Mouse (Mus musculus) megakaryocyte, embryonic 14.5 days (primary cell): ENCODE results near the gene Toe1. TPM values are rescaled to one million over a fixed set of nuclear protein-coding genes. Genes with fewer than 3 reads are reported as not detected.
A peak's percentile ranks its signal among the peaks of the same experiment; 100 is the strongest.

Experiments used
- H3K27me3 ChIP-seq: replicated peaks from 2 replicates; pipeline ENCODE3; 2012; ENCODE audit warnings: inconsistent platforms
- H3K36me3 ChIP-seq: replicated peaks from 2 replicates; pipeline ENCODE3; 2012; ENCODE audit warnings: low read length, inconsistent platforms, mixed read lengths
- H3K4me1 ChIP-seq: 2 replicates; pipeline ENCODE4 v1.6.1; 2012; ENCODE audit warnings: inconsistent platforms
- H3K4me3 ChIP-seq: replicated peaks from 2 replicates; pipeline ENCODE3; 2012; ENCODE audit warnings: moderate library complexity, mild to moderate bottlenecking, inconsistent platforms
- H3K9me3 ChIP-seq: 2 replicates; pipeline ENCODE4 v1.6.1; 2012; ENCODE audit warnings: inconsistent platforms
- FLI1 ChIP-seq: IDR thresholded peaks from 2 replicates; pipeline ENCODE4 v1.6.1; 2012; ENCODE audit warnings: low read length, inconsistent platforms, mixed read lengths
- GATA1 ChIP-seq: IDR thresholded peaks from 3 replicates; pipeline ENCODE4 v1.6.1; 2012; ENCODE audit warnings: mixed read lengths, low read length, inconsistent platforms, borderline replicate concordance
- polyA plus RNA-seq: library from polyadenylated mRNA; stranded (reverse); fragments of >175 nt; gene quantifications from 2 replicates; pipeline ENCODE4 v1.2.3, GENCODE M21; 2012; ENCODE audit warnings: low replicate concordance; ENCODE audit not compliant: insufficient read depth

The Toe1 gene
- polyA plus RNA-seq, 1 experiment, result 1.3 TPM

- Histone ChIP-seq H3K36me3 (no peaks in the 10 kb centered on the region), H3K4me3 (no peak overlapping the region), H3K27me3 (peaks cover 10% of the 10 kb centered on the region), H3K9me3 (no peaks in the 10 kb centered on the region), H3K4me1 (peaks cover 37% of the 10 kb centered on the region)
- TF ChIP-seq GATA1, result no peak
These were observed 20.4 kb upstream of the Toe1 start for GRCm38 (mm10) chr4:116827819-116828218.

DNA sequence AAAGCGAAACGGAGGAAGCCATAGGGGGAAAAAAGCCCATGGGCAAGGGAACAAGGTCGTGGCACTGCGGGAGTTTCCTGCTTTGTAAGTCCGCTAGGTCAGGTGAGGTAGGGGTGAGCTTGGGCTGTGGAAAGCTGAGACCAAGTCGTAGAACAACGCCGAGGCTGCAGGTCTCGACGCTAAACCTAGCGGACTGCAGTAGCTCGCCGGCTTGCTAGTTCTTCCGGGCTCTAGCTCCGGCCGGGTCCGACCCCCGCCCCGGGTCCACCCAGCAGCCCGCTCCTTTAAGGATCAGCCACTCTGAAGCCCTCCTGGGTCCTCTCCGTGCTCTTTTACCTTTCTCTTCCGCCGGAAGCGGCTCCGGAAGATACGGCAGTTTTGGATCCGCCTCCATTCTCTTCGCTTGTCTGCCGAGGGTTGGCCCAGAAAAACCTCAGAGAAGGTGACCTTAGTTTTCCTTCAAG, 17.1 kb upstream of the Toe1 start:
- Histone ChIP-seq H3K27me3 (peaks cover 14% of the 10 kb centered on the region), H3K36me3 (no peaks in the 10 kb centered on the region), H3K9me3 (no peaks in the 10 kb centered on the region), H3K4me1 (peaks cover 56% of the 10 kb centered on the region), H3K4me3 (peak overlapping the region; percentile 94)
- no peak for TF ChIP-seq FLI1
- TF ChIP-seq GATA1, result no peak

DNA sequence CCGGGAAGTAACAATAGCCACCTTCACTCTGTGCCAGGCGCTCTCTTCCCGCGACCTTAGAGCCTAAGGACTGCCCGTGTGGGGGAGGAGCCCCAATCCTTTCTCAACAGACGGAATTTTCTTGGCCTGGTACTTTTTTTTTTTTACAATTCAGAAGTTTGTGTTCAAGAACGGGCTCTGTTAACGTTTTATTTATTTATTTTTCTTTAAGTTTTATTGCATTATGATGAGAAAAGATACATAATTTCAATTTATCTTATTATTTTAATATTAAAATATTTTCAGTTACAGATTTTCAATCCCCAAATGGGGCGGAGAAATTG, 14.2 kb upstream of the Toe1 start, which contains the start of gene Hpdl:
Gene Hpdl, minus strand, starts transcription at position 14 of the 323 bp plus-strand sequence.
- TF ChIP-seq FLI1, result no peak
- no peak for TF ChIP-seq GATA1
- Histone ChIP-seq H3K4me3 (peak within 1 kb of the TSS; percentile 93), H3K9me3 (no peaks in the 10 kb centered on the region), H3K36me3 (peaks cover 5% of the 10 kb centered on the region), H3K4me1 (peaks cover 55% of the 10 kb centered on the region), H3K27me3 (peaks cover 35% of the 10 kb centered on the region)

DNA sequence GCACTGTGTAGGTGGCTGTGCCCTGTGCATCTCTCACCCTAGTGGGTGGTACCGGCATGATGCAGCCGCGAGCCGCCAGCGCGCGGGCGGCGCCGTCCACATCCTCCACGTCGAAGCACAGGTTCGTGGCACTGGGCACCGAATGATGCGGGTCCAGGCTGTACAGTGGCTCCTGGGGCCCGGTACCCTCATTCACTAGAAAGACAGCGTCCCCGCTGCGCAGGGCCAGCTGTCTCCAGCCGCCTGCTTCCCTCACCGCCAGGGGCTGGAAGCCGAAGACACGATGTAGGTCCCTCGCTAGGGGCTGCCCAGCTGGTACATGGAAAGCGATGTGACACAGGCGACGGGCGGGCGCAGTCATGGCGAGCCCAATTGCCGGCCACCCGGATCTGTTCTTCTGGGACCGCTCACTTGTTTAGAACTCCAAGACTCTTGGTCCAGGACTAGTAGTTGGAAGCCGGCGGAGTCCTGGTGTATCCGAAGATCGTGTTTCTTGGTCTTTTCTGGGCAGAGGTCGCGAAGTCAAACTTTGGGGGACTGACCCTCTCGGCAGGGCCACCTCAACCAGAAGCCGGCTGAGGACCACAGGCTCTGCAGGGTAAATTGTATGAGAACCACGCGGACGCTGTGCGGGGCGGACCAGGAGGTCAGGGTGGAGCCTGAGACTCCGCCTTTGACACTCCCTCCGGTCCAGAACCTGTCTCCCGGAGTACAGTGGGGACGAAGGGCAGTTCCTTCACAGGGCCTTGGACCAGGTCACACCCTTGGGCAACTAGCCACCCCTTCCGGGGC, 13.7 kb upstream of the Toe1 start:
- peaks cover 35% of the 10 kb centered on the region for H3K27me3 ChIP-seq

DNA sequence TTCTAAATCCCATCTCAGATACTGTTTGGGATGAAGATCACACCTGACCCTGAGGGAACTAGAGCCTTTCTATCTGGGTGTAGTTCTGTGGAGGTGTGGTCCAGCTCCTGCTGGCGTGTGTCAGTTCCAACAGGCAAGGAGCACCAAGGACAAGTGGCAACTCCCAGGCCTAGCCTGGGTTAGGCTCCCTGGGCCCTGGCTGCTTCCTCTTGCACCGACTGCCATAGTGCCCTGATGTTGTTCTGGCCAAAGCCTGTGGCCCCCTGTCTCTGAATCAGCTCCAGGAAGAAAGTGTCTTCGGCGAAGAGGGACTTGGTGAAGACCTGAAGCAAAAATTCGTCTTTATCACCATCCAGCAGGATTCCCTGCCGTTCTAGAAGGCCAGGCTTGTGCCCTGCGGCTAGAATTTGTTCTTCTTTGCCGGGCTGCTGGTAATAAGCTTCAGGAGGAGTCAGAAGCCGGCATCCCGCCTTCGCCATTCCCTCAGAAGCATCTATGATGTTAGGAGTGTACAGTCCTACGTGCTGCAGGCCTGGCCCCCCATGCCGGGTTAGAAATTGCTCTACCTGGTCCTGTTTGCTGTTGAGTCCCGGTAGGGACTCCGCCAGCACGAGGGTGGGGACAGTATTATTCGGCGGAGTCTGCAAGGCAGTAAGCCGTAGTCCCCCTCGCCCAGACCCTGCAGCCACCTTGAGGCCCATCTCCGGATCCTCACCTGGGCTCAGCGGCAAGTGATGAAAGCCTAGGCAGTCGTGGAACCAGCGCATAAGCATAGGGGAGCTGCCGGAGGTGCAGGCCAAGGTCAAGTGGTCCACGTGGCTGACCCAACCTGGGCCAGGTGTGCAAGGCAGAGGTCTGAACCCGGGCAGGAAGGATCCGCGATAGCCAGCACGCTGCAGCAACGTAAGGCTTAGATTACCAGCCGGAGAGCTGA, 12.8 kb upstream of the Toe1 start:
- peaks cover 8% of the 10 kb centered on the region for H3K36me3 ChIP-seq

More for the DNA sequence above, 13.7 kb upstream of the Toe1 start:
- Histone ChIP-seq H3K36me3 (peaks cover 8% of the 10 kb centered on the region), H3K4me3 (peak overlapping the region; percentile 93), H3K4me1 (peaks cover 52% of the 10 kb centered on the region), H3K9me3 (no peaks in the 10 kb centered on the region)
- TF ChIP-seq FLI1, result no peak
- no peak for TF ChIP-seq GATA1

DNA sequence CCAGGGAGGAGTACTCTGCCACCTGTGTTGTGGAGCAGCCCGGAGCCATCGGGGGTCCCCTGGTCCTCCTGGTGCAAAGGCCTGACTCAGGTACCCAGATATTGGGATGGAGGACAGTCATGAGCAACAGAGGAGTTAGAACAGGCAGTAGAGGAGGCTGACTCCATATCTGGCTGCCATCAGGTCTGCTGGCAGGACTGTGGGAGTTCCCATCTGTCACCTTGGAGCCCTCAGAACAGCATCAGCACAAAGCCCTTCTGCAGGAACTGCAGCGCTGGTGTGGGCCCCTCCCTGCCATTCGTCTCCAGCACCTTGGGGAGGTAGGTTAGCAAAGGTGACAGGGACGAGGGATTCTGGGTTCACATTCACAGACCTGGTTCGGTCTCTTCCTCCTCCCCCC, 10.0 kb upstream of the Toe1 start:
- H3K4me1 ChIP-seq, result peaks cover 21% of the 10 kb centered on the region
- peaks cover 35% of the 10 kb centered on the region for H3K27me3 ChIP-seq
- H3K9me3 ChIP-seq, result peaks cover 4% of the 10 kb centered on the region; the same call in 1 of the 2 replicates
- no peak for TF ChIP-seq FLI1
- TF ChIP-seq GATA1, result no peak
- H3K36me3 ChIP-seq, result peaks cover 8% of the 10 kb centered on the region
- no peak overlapping the region for H3K4me3 ChIP-seq

More for the DNA sequence above, 12.8 kb upstream of the Toe1 start:
- Histone ChIP-seq H3K4me3 (peak overlapping the region; percentile 93), H3K9me3 (no peaks in the 10 kb centered on the region), H3K4me1 (peaks cover 46% of the 10 kb centered on the region), H3K27me3 (peaks cover 35% of the 10 kb centered on the region)
- TF ChIP-seq GATA1 (no peak), FLI1 (no peak)

DNA sequence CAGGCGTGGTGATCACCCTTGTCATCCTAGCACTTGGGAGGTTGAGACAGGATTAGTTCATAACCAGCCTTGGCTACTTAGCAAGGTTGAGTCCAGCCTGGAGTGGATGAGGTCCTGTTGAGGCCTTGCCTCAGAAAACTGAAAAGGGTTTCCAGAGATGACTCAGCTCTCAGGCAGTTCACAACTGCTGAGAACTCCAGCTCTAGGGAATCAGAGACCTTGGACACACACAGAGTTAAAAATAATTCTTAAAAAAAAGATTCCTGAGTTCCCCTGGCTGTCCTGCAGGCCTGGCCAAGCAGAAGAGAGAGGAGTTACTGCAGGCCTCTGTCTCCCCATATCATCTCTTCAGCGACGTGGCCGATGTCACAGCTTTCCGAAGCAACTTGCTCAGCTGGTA, 7.8 kb upstream of the Toe1 start:
- H3K9me3 ChIP-seq, result peaks cover 4% of the 10 kb centered on the region; the same call in 1 of the 2 replicates
- peaks cover 26% of the 10 kb centered on the region for H3K27me3 ChIP-seq
- no peak for TF ChIP-seq GATA1
- TF ChIP-seq FLI1, result no peak
- no peak overlapping the region for H3K4me3 ChIP-seq
- H3K4me1 ChIP-seq, result peaks cover 1% of the 10 kb centered on the region
- peaks cover 8% of the 10 kb centered on the region for H3K36me3 ChIP-seq

DNA sequence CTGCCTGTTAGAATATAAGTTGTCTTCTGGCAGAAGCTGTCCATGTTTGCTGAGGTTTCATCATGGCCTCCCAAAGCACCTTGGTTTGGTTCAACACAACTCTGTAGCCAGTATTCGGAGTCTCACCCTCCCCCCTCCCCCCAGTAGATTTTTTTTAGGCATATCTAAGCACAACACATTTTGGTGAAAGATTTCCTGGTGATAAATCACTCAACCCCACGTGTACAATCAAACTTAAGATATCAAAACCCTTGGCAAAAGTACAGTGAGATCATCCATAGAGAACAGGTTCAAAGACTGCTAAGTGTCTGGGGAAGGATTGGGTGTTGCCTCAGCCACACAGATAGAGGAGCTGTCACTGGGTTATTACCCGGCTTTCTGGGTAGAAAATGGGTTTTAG, 3.6 kb upstream of the Toe1 start:
- Histone ChIP-seq H3K9me3 (peaks cover 4% of the 10 kb centered on the region; the same call in 1 of the 2 replicates), H3K36me3 (peaks cover 3% of the 10 kb centered on the region), H3K4me1 (peaks cover 22% of the 10 kb centered on the region), H3K27me3 (no peaks in the 10 kb centered on the region), H3K4me3 (no peak overlapping the region)
- no peak for TF ChIP-seq GATA1
- TF ChIP-seq FLI1, result no peak

DNA sequence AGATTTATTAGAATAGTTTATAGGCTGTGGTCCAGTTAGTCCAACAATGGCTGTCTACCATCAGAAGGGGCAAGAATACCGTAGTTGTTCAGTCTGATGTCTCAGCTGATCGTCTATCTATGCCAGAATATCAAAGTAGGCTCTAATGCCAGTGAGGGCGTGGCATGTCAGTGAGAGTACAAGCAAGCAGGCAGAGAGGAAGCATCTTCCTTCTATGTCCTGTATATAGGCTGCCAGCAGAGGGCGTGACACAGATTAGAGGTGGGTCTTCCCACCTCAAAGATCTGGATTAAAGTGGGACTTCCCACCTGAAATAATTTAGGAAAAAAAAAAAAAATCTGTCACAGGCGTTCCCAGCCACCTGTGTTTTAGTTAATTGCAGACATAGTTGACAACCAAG, 7.5 kb downstream of the Toe1 start:
- TF ChIP-seq FLI1 (no peak), GATA1 (no peak)
- Histone ChIP-seq H3K4me3 (no peak overlapping the region), H3K9me3 (no peaks in the 10 kb centered on the region), H3K36me3 (peaks cover 42% of the 10 kb centered on the region), H3K4me1 (peaks cover 5% of the 10 kb centered on the region; the same call in 1 of the 2 replicates), H3K27me3 (no peaks in the 10 kb centered on the region)

GRCm38 (mm10) chr4:116796442-116797110, 10.9 kb downstream of the Toe1 start:
- Histone ChIP-seq H3K4me3 (no peak overlapping the region), H3K27me3 (no peaks in the 10 kb centered on the region), H3K4me1 (peaks cover 5% of the 10 kb centered on the region; the same call in 1 of the 2 replicates), H3K9me3 (no peaks in the 10 kb centered on the region), H3K36me3 (peaks cover 9% of the 10 kb centered on the region)
- TF ChIP-seq GATA1 (no peak), FLI1 (no peak)
